Mouse (Mus musculus) right cerebral cortex, postnatal 14 days (tissue): ENCODE results near the gene F12.
"Not testable (repeated sequence)": the region's sequence is repeated elsewhere in the genome, so short reads cannot be mapped to it uniquely, and the experiment has no call there.

ENCODE experiments used
- DNase-seq: peaks from one replicate; pipeline ENCODE4 v3.0.0; 2022

Gene F12

GRCm38 (mm10) chr13:55449679-55450441, 23.3 kb upstream of the F12 start:
- no peak for DNase-seq

- no peak for DNase-seq
Observed at GRCm38 (mm10) chr13:55449205-55449604, 22.6 kb upstream of the F12 start.

- DNase-seq = no peak
Observed at GRCm38 (mm10) chr13:55448131-55448530, 21.5 kb upstream of the F12 start.

GRCm38 (mm10) chr13:55447543-55447943, 20.9 kb upstream of the F12 start:
- DNase-seq = no peak

GRCm38 (mm10) chr13:55446483-55447105, 20.0 kb upstream of the F12 start:
- DNase-seq = no peak

- no peak for DNase-seq
Observed at GRCm38 (mm10) chr13:55445361-55446091, 18.9 kb upstream of the F12 start.

- peak; percentile 100 for DNase-seq
Observed at GRCm38 (mm10) chr13:55444937-55445315, 18.3 kb upstream of the F12 start, which contains the start of gene Grk6. TSS of gene Grk6 (plus strand) at chr13:55445072.

GRCm38 (mm10) chr13:55444286-55444936, 17.8 kb upstream of the F12 start:
- DNase-seq = peak; percentile 78

GRCm38 (mm10) chr13:55443799-55444285, 17.2 kb upstream of the F12 start:
- DNase-seq = no peak

- DNase-seq = not testable (repeated sequence)
Observed at GRCm38 (mm10) chr13:55437111-55437629, 10.6 kb upstream of the F12 start.

- no peak for DNase-seq
Observed at GRCm38 (mm10) chr13:55431889-55432685, 5.5 kb upstream of the F12 start.

GRCm38 (mm10) chr13:55430566-55430965, 4.0 kb upstream of the F12 start:
- no peak for DNase-seq

- DNase-seq = no peak
Observed at GRCm38 (mm10) chr13:55429226-55429888, 2.8 kb upstream of the F12 start.

- peak; percentile 71 for DNase-seq
Observed at GRCm38 (mm10) chr13:55420933-55421800, 5.4 kb downstream of the F12 start.

- peak; percentile 14 for DNase-seq
Observed at GRCm38 (mm10) chr13:55420018-55420932, 6.3 kb downstream of the F12 start.

GRCm38 (mm10) chr13:55419142-55419541, 7.5 kb downstream of the F12 start:
- DNase-seq = no peak

GRCm38 (mm10) chr13:55418004-55418403, 8.6 kb downstream of the F12 start:
- DNase-seq = peak; percentile 90

GRCm38 (mm10) chr13:55414743-55415380, 11.7 kb downstream of the F12 start, which contains the start of gene Pfn3:
TSS of gene Pfn3 (minus strand) at chr13:55415232.
- peak; percentile 79 for DNase-seq

GRCm38 (mm10) chr13:55413333-55413732, 13.3 kb downstream of the F12 start:
- DNase-seq = no peak
